Mouse (Mus musculus) heart, embryonic 10.5 days (tissue): ENCODE measurements around the gene Btbd11. TPM values are rescaled to one million over a fixed set of nuclear protein-coding genes. Genes with fewer than 3 reads are reported as not detected.
A peak's percentile ranks its signal among the peaks of the same experiment; 100 is the strongest.

Experiments
- DNase-seq: peaks from one replicate; pipeline ENCODE4 v3.0.0-alpha.2; 2017; ENCODE audit warnings: low spot score
- H3K27ac ChIP-seq: fragments of 300-500 bp; sonication (generic); 2 replicates; pipeline ENCODE4 v1.5.1; 2016; ENCODE audit warnings: mild to moderate bottlenecking
- H3K27me3 ChIP-seq: fragments of 300-500 bp; sonication (generic); 2 replicates; pipeline ENCODE4 v1.6.1; 2016; ENCODE audit warnings: mild to moderate bottlenecking; ENCODE audit not compliant: poor library complexity, insufficient read depth, severe bottlenecking
- H3K36me3 ChIP-seq: fragments of 300-500 bp; sonication (generic); 2 replicates; pipeline ENCODE4 v1.6.1; 2016; ENCODE audit warnings: mild to moderate bottlenecking, moderate library complexity
- H3K4me1 ChIP-seq: fragments of 300-500 bp; sonication (generic); 2 replicates; pipeline ENCODE4 v1.6.1; 2016; ENCODE audit warnings: mild to moderate bottlenecking
- H3K4me3 ChIP-seq: fragments of 300-500 bp; sonication (generic); 2 replicates; pipeline ENCODE4 v1.5.1; 2016; ENCODE audit warnings: mild to moderate bottlenecking, moderate library complexity
- H3K9me3 ChIP-seq: fragments of 300-500 bp; sonication (generic); 2 replicates; pipeline ENCODE4 v1.6.1; 2016; ENCODE audit warnings: mild to moderate bottlenecking, moderate library complexity
- WGBS: fragments of 180-500 bp; shearing (Covaris S2); methylation state at CpG from one replicate; pipeline ENCODE4 v1.1.7; 2016; 5-methylcytosine and 5-hydroxymethylcytosine counted together
- polyA plus RNA-seq: library from polyadenylated mRNA; unstranded; fragments of >200 nt; fragmentation: Nextera tagmentation; extraction: Ambion mirVana; gene quantifications from 2 replicates; pipeline ENCODE4 v1.2.1, GENCODE M21; 2016

The Btbd11 gene
- polyA plus RNA-seq, 1 experiment from 2014 or later, result 1.5 TPM

DNA sequence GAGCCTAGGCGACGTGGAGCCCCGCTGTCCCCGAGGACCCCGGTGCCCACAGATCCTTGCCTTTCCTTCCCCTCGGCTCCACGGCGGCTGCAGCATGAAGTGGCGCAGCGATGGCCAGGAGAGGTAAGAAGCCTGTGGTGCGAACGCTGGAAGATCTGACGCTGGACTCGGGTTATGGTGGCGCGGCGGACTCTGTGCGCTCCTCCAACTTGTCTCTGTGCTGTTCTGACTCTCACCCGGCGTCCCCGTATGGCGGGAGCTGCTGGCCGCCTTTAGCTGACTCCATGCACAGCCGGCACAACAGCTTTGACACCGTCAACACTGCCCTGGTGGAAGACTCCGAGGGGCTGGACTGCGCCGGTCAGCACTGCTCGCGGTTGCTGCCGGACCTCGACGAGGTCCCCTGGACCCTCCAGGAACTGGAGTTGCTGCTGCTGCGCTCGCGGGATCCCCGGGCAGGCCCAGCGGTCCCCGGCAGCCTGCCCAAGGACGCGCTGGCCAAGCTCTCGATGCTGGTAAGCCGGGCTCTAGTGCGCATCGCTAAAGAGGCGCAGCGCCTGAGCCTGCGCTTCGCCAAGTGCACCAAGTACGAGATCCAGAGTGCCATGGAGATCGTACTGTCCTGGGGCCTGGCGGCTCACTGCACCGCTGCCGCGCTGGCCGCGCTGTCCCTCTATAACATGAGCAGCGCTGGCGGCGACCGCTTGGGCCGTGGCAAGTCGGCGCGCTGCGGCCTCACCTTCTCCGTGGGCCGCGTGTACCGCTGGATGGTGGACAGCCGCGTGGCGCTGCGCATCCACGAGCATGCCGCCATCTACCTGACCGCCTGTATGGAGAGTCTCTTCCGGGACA, 831 bp downstream of the Btbd11 start:
- DNase-seq, result peak; percentile 78
- Histone ChIP-seq H3K4me1 (peaks cover 28% of the 10 kb centered on the region), H3K27ac (peak overlapping the region; percentile 72), H3K9me3 (no peaks in the 10 kb centered on the region), H3K4me3 (peak overlapping the region; percentile 78), H3K36me3 (no peaks in the 10 kb centered on the region), H3K27me3 (peaks cover 47% of the 10 kb centered on the region)
- under 1% methylated on average over 78 of the region's 78 CpGs for WGBS

DNA sequence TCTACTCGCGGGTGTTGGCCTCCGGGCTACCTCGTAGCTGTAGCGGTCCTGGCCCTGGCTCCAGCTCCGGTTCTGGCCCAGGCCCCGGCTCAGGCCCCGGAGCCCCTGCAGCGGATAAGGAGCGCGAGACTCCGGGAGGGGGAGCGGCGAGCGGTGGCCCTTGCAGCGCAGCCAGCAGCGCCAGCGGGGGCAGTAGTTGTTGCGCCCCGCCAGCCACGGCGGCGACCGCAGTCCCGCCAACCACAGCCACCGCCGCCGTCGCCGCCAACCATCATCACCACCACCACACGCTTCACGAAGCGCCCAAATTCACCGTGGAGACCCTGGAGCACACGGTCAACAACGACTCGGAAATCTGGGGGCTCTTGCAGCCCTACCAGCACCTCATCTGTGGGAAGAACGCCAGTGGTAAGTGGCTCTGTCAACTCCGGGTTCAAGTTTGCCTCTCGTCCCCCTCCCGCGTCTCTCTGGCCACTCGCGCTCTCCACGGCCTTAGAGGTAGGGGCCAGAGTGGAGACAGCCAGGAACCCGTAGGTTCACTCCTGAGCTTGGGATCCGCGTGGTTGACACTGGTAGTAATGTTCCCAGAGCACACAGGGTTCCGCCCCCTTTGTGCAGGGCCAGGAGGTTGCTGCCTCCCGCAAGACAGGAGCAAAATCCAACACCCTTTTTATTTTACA, 1.6 kb downstream of the Btbd11 start:
- H3K36me3 ChIP-seq, result no peaks in the 10 kb centered on the region
- peak overlapping the region; percentile 78 for H3K4me3 ChIP-seq
- peak overlapping the region; percentile 72 for H3K27ac ChIP-seq
- H3K9me3 ChIP-seq, result no peaks in the 10 kb centered on the region
- H3K4me1 ChIP-seq, result peaks cover 28% of the 10 kb centered on the region
- 1% methylated on average over 50 of the region's 50 CpGs for WGBS
- no peak for DNase-seq
- H3K27me3 ChIP-seq, result peaks cover 50% of the 10 kb centered on the region

DNA sequence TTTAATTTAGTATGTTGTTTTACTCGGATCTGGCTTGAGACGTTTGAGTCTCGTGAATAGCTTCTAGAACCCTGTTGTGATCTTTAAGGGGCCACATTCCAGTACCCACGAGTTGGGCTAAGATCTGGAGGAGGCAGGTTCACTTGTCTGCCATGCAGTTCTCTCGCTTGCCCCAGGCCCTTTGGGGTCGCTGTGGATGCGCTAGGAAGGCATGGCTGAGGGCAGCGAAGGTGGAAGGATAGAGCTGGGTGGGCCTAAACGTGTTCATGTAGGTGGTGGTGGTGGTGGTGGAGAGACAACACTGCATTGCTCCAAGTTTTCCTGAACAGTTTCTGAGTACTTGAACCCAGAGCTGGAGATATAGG, 2.1 kb downstream of the Btbd11 start:
- H3K4me1 ChIP-seq, result peaks cover 28% of the 10 kb centered on the region
- no peaks in the 10 kb centered on the region for H3K9me3 ChIP-seq
- H3K36me3 ChIP-seq, result no peaks in the 10 kb centered on the region
- peak overlapping the region; percentile 78 for H3K4me3 ChIP-seq
- H3K27me3 ChIP-seq, result peaks cover 50% of the 10 kb centered on the region
- H3K27ac ChIP-seq, result no peak overlapping the region
- no peak for DNase-seq
- 1% methylated on average over 9 of the region's 9 CpGs for WGBS

DNA sequence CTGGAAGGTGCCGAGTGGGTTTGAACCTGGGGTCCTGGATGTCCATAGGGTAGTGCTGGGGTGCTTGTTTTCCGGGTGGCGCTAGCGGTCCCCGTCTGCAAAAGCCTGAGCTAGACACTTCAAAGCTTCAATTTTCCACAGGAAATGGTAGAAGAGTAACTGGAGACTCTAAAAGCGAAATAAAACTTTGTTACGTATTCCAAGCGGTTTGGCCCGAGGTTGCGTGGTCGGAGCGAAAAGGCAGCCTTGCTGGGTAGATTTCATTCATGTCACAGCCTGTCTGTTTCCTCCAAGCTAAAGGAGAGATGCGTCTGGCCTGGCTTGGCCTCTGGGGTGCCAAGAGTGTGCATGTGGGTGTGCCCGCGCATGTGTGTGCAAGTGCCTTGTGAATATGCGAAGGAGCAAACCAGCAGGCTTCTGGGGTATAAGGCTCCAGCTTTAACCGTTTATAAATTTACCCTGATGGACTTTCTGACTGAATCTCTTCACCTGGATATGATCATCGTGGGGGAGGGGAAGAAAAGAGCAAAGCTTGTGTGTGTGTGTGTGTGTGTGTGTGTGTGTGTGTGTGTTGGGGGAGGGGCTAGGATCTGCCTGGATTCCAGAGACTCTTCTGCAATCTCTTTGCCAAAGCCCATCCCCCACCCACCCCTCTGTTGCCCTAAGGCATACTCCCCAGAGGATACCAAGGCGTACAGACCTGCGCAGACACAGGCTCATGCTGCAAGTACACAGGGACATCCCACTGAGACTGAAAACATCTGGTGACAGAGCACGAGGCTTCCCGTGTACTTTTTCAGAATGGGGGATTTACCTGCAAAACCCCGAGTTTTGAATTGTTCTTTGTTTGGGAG, 2.9 kb downstream of the Btbd11 start:
- Histone ChIP-seq H3K36me3 (no peaks in the 10 kb centered on the region), H3K27me3 (peaks cover 43% of the 10 kb centered on the region), H3K4me3 (peak overlapping the region; percentile 78; the same call in 1 of the 2 replicates), H3K4me1 (peaks cover 28% of the 10 kb centered on the region), H3K9me3 (no peaks in the 10 kb centered on the region), H3K27ac (no peak overlapping the region)
- 48% methylated on average over 23 of the region's 23 CpGs for WGBS
- DNase-seq, result no peak

DNA sequence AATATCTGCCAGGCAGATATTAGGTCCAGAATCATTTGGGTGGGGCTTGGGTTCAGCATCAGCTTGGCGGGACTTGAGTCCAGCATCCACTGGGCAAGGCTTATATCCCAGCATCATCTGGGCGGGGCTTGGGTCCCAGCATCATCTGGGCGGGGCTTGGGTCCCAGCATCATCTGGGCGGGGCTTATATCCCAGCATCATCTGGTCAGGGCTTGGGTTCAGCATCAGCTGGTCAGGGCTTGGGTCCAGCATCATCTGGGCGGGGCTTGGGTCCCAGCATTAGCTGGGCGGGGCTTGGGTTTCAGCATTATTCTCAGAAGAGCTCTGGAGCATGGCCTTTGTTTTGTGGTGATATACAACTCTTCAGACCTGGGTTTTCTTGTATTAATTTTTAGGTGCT, 6.4 kb downstream of the Btbd11 start:
- H3K27ac ChIP-seq, result no peak overlapping the region
- peaks cover 33% of the 10 kb centered on the region for H3K27me3 ChIP-seq
- H3K36me3 ChIP-seq, result no peaks in the 10 kb centered on the region
- H3K4me3 ChIP-seq, result no peak overlapping the region
- DNase-seq, result no peak
- 66% methylated on average over 6 of the region's 6 CpGs for WGBS
- H3K9me3 ChIP-seq, result no peaks in the 10 kb centered on the region
- H3K4me1 ChIP-seq, result peaks cover 19% of the 10 kb centered on the region

DNA sequence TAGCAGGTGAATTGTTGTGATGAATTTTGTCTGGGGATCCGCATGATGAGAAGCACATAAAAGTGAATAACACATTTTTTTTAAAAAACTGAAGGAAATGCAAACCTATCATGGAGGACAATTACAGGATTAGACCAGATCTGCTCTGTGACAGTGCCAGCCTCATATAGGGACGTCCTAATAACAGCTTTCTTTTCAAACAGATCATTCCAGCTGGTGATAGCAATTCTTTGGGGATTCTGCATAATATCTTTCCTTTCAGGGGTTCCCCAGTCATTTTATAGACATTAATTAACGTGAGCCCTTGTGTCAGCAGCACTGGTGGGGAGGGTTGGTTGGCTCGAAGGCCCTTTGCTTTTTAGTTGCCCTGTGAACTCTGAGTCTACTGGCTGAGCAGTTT, 7.9 kb downstream of the Btbd11 start:
- Histone ChIP-seq H3K4me1 (peaks cover 4% of the 10 kb centered on the region), H3K36me3 (no peaks in the 10 kb centered on the region), H3K27me3 (peaks cover 21% of the 10 kb centered on the region), H3K27ac (no peak overlapping the region), H3K4me3 (no peak overlapping the region), H3K9me3 (no peaks in the 10 kb centered on the region)
- 69% methylated on average over 4 of the region's 4 CpGs for WGBS
- DNase-seq, result no peak

DNA sequence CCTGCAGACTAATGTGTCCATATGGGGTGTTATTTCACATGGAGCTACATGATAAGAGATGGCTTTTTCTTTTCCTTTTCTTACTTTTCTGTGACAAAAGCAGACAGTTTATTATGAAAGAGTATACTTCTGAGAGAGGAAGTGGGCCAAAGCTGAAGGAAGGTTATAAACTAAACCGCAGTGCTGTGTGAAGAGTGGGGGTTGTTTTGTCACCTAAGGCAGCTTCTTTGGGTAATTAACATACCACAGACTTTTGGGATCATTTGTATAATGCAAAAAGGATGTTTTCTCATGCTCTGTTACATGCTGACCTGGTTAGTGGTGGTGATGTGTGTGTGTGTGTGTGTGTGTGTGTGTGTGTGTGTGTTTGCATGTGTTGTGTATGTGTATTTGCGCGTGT, 24.5 kb downstream of the Btbd11 start:
- no peak overlapping the region for H3K27ac ChIP-seq
- WGBS, result 83% methylated on average over 3 of the region's 3 CpGs
- no peak for DNase-seq
- H3K4me1 ChIP-seq, result no peaks in the 10 kb centered on the region
- no peaks in the 10 kb centered on the region for H3K27me3 ChIP-seq
- H3K9me3 ChIP-seq, result no peaks in the 10 kb centered on the region
- H3K36me3 ChIP-seq, result no peaks in the 10 kb centered on the region
- H3K4me3 ChIP-seq, result no peak overlapping the region

DNA sequence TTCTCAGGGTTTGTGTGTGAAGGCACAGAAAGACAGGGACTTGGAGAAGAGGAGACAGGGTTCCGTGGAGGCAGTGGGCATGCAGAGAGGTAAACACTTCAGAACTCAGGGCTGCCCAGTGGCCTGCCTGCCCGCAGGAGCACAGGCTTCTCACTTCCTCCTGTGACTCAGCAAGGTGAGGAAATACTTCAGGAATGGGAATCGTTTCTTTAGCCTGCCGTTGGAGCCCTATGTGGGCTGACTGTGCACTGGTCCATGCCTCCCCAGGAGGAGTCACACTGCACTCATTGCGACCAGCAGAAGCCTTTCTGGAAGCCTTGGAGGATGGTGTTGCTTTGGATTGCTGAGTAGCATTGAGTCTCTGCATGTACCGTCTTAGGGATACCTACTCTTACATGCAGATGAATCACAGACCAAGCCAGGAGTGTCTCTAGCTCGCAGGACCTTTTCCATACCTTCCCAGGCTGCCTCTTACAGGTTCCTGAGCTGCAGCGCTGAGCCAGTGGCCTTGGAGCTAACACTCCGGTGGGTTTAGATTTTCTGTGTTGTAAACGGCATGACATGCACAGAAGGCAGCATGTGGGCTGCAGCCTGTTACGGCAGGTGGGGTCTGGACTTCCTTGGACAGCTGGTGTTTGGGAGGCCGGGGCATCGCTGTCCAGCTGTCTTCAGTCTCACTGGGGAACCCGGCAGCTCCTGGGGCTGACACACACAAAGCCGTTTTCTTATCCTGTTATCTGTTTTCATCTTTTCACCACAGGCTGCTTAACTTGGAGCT, 34.4 kb downstream of the Btbd11 start:
- Histone ChIP-seq H3K4me3 (no peak overlapping the region), H3K9me3 (no peaks in the 10 kb centered on the region), H3K27ac (no peak overlapping the region), H3K36me3 (no peaks in the 10 kb centered on the region), H3K4me1 (no peaks in the 10 kb centered on the region), H3K27me3 (no peaks in the 10 kb centered on the region; the same call in none of the 2 replicates)
- no peak for DNase-seq
- WGBS, result 53% methylated on average over 15 of the region's 15 CpGs

DNA sequence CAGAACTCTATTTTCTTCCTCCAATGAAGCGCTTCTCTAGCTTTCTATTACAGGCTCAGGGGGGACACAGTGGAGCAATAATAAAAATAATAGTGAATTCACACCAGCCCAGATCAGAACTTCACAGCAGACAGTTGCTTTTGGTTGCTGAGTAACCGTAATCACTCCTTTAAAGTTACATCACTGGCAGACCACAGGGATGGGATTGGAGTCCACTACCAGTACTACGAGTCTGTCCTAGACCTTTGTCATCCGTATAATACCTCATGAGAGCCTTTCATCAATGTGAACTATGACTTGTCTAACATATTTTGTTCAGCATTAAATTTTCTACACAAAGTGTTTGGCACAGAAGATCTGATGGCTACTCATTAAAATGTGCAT, 35.0 kb downstream of the Btbd11 start:
- H3K9me3 ChIP-seq, result no peaks in the 10 kb centered on the region
- no peaks in the 10 kb centered on the region; the same call in none of the 2 replicates for H3K27me3 ChIP-seq
- 82% methylated on average over 4 of the region's 4 CpGs for WGBS
- H3K4me1 ChIP-seq, result no peaks in the 10 kb centered on the region
- H3K36me3 ChIP-seq, result no peaks in the 10 kb centered on the region
- H3K27ac ChIP-seq, result no peak overlapping the region
- DNase-seq, result no peak
- H3K4me3 ChIP-seq, result no peak overlapping the region

DNA sequence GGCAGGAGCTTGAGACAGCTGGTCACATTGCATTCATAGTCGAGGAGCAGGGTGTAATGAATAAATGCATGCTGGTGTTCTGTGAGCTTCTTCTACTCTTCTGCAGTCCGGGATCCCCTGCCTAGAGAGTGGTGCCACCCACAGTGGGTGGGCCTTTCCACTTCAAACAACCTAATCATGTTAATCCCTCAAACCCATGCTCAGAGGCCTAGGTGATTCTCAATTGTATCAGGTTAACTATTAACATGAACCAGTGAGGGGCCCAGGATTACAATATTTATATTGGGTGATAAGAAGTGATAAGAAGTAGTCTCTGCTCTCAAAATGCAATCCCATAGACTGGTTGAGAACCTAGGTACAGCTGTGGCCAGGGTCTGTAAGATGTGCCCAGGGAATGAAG, 39.1 kb downstream of the Btbd11 start:
- Histone ChIP-seq H3K36me3 (no peaks in the 10 kb centered on the region), H3K4me3 (no peak overlapping the region), H3K9me3 (no peaks in the 10 kb centered on the region), H3K27me3 (no peaks in the 10 kb centered on the region; the same call in 1 of the 2 replicates), H3K27ac (no peak overlapping the region), H3K4me1 (no peaks in the 10 kb centered on the region)
- DNase-seq, result no peak
- WGBS, result 63% methylated on average over 2 of the region's 2 CpGs

DNA sequence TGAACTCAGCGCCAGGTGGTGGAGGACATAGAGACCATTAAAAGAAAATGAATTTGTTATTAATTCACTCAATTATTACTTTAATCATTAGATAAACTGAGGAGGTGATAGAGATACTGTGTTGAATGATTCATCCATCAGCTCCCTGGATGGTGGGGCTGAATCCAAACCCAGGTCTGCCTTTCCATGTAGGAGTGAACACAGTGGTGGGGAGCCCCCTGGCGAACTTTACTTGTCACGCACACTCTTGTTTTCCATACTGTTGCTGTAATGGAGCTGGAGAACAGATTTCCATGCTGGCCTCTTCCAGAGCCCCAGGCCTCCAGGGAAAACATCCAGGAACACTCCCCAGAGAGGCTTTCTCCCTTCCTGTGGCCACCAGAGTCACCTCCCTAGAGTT, 50.6 kb downstream of the Btbd11 start:
- Histone ChIP-seq H3K4me3 (no peak overlapping the region), H3K27me3 (no peaks in the 10 kb centered on the region), H3K4me1 (no peaks in the 10 kb centered on the region), H3K27ac (no peak overlapping the region), H3K36me3 (no peaks in the 10 kb centered on the region), H3K9me3 (0 out of 2 replicates have a peak, but pooled peaks cover 6% of the 10 kb centered on the region)
- 77% methylated on average over 3 of the region's 3 CpGs for WGBS
- DNase-seq, result no peak

DNA sequence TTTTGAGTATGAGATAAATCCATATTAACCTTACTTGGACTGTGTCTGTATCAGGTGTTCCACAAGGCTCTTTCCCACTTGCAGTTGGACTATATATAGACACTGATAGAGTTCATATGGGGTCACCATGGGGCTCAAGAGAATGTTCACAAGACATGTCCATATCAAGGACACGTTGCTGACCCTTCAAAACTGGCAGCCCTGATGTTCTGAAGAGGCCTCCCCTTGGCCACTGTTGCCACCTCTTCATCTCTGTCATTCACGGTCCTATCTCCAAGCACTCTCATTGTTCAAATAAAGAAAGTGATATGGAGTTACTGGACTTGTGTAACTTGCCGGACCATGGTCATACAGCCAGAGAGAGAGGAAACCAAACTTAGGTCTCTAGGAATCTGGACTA, 56.8 kb downstream of the Btbd11 start:
- DNase-seq, result no peak
- Histone ChIP-seq H3K9me3 (no peaks in the 10 kb centered on the region), H3K27me3 (peaks cover 11% of the 10 kb centered on the region; the same call in 1 of the 2 replicates), H3K4me1 (0 out of 2 replicates have a peak, but pooled peaks cover 4% of the 10 kb centered on the region), H3K36me3 (no peaks in the 10 kb centered on the region), H3K27ac (no peak overlapping the region), H3K4me3 (no peak overlapping the region)
- 56% methylated on average over 3 of the region's 3 CpGs for WGBS
